In genomic region chr2:34534996-34535395, GRCm38 (mm10) we compare ENCODE assay signal across 10 mouse cellular contexts.
DNase-seq lines count a peak whose midpoint lies in the region; ATAC-seq lines count a peak whose summit lies in the region.
"Had no signal": no experiment of that assay in that cellular context is flagged by ENCODE, and none has a peak within 500 bp of the region (broad histone marks: within the 10 kb centered on the region; RNA-seq: fewer than 3 reads in every experiment).

No protein-coding gene starts in this region.

- no peaks in the 10 kb centered on the region for H3K9me3 ChIP-seq in embryonic facial prominence, embryonic 11.5 days (replicated peaks; ENCODE audit: control insufficient read depth, low read length)
- H3K9me3 ChIP-seq: limb, embryonic 15.5 days had no signal

- no peak overlapping the region for H3K27ac ChIP-seq in embryonic facial prominence, embryonic 11.5 days (replicated peaks; ENCODE audit: low read depth, low read length)
- H3K27ac ChIP-seq: limb, embryonic 15.5 days had no signal

- no peak overlapping the region for H3K9ac ChIP-seq in embryonic facial prominence, embryonic 11.5 days (replicated peaks; ENCODE audit: low read length)
- H3K9ac ChIP-seq: limb, embryonic 15.5 days had no signal

- no peak for ATAC-seq in embryonic facial prominence, embryonic 11.5 days (replicated peaks; ENCODE audit: insufficient number of reproducible peaks, low FRiP score, low TSS enrichment, low read depth)
- ATAC-seq: inflammation-experienced regulatory T-cells, adult 6 months had no signal

- WGBS in embryonic facial prominence, embryonic 11.5 days = 45% methylated on average over 12 of the region's 12 CpGs

- no peaks in the 10 kb centered on the region for H3K27me3 ChIP-seq in embryonic facial prominence, embryonic 11.5 days (ENCODE audit: control insufficient read depth, insufficient read depth, low read length)
- H3K27me3 ChIP-seq: limb, embryonic 15.5 days had no signal

- DNase-seq in layer of hippocampus, adult 11-12 months (ENCODE audit: low spot score) = peak; percentile 28
- DNase-seq in layer of hippocampus, postnatal 10 days (ENCODE audit: low spot score in 2 of 2) = no peak
- DNase-seq in adrenal gland, postnatal 25 days = peak; percentile 45
- DNase-seq in embryonic facial prominence, embryonic 11.5 days (ENCODE audit: low spot score) = peak; percentile 72
- peak; percentile 74 for DNase-seq in mesoderm, embryonic 11.5 days (ENCODE audit: low read depth, low spot score)
- no peak for DNase-seq in Muller cell, postnatal 12 days (ENCODE audit: inconsistent ontology term)
- DNase-seq in urinary bladder, postnatal 25 days (ENCODE audit: low spot score) = no peak

- H3K4me1 ChIP-seq in embryonic facial prominence, embryonic 11.5 days (ENCODE audit: control insufficient read depth, insufficient read depth, low read length) = no peaks in the 10 kb centered on the region

- no peak overlapping the region for H3K4me3 ChIP-seq in embryonic facial prominence, embryonic 11.5 days (ENCODE audit: low read depth, low read length)
- H3K4me3 ChIP-seq: limb, embryonic 15.5 days; myocyte had no signal

- no peaks in the 10 kb centered on the region for H3K36me3 ChIP-seq in embryonic facial prominence, embryonic 11.5 days (replicated peaks; ENCODE audit: control insufficient read depth, insufficient read depth, low read depth, low read length)
- H3K36me3 ChIP-seq: limb, embryonic 15.5 days had no signal

- H3K4me2 ChIP-seq in embryonic facial prominence, embryonic 11.5 days (ENCODE audit: low read depth, low read length) = no peak overlapping the region
- H3K4me2 ChIP-seq: limb, embryonic 15.5 days had no signal

Comparison
In these comparisons a context has a peak if more than half of its experiments do, and no peak if none do; other contexts are left out.
1. DNase-seq: peak in layer of hippocampus, adult 11-12 months (single experiment), adrenal gland, postnatal 25 days (single experiment), embryonic facial prominence, embryonic 11.5 days (single experiment) and mesoderm, embryonic 11.5 days (single experiment); none in layer of hippocampus, postnatal 10 days (0 of 2), Muller cell, postnatal 12 days (single experiment) and urinary bladder, postnatal 25 days (single experiment).